Mouse (Mus musculus) cerebellum, adult 8-10 months (tissue): Measurements from ENCODE around the gene C1qb.

ENCODE experiments used
- DNase-seq: peaks from one replicate; pipeline ENCODE4 v3.0.0; 2022

Gene C1qb

DNA sequence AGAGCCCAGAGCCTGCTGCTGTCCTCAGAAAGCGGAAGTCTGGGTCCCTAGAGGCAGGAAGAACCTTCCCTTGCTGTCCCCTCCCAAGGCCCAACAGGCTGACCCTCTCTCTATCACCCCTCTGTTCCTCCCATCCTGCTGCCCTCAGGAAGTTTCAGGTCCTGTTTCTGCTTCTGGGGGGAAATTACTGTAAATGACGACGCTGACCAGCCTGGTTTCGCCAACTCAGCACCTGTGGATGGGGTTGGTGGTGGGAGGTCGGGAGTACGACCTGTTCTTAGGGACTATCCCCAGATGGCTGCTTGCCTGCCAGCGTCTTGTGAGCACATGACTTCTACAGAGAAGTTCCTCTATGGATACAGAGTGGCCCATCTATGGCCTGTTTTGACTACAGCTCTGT, at the start of gene C1qb:
TSS of gene C1qb (minus strand) at position 87 of the 400 bp plus-strand sequence.
- no peak for DNase-seq

DNA sequence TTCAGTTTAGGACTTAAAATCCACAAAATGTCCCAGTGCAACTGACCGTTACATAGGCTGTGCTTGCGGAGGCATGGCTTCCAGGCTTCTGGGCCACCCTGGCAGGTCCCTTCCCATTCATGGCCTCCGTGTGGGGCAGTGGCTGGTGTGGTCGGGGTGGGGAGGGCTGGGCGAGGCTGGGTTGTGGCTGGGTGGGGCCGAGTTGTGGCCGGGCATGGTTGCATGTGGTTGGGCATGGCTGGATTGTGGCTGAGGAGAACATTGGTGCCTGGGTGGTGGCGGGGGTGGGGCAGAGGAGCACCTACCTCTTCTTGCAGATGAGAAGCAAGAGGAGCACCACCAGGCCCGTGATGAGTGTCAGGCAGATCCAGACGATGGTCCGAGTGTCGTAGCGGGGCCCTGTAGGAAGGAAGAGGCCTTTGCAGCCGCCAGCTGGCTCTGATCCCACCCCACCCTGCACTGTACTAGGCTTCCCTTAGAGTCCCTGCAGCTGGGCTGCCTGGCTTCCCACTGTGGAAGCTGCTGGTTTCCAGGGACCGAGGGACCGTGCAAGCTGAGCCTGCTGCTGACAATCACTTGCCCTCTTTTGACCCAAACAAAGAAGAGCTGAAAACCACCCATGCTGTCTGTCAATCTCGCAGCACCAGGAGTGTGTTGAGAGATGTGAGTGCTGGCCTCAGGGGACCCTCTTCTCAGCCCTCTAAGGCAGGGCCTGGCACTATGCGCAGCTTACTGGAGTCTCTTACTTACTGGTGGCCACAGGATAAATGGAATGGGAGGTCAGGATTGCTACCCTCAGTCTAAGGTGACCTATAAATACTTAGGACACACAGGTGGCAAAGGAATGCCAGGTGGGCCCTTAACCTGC, 49.0 kb upstream of the C1qb start:
- peak; percentile 3 for DNase-seq

DNA sequence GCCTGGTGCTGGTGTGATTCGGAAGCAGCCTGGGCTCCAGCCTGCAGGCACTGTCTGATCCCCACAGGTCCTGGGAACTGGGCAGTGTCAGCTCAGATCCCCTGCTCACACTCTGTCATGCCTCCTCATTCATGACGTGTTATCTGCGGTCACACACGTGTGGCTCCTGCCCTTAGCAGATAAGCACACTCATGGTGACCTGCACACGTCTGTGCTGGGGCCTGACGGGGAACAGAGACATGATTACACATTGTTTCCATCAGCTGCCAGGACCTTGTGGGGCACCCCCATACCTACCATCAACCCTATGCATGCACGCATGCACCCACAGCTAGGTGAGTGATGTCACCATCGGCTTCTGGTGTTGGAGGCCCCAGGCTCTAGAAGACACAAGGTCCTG, 44.5 kb upstream of the C1qb start:
- DNase-seq: no peak

DNA sequence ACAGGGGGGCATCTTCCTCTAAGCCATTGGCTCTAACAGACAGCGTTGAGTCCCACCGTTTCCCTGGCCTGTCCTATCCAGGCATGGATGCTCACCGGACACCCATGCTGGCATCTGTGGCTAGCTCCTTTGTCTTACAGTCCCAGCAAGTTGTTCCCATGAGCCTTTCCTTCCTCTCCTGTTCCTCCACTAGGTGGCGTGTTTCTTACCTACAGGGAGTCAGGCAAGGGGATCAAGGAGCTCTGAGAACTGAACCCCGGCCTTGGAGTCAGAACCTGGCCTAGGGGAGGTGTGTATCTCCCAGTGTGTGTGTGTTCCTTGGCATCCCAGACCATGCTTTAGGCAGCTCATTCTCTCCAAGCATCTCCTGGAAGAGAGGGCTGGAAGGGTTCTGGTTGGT, 42.9 kb upstream of the C1qb start:
- DNase-seq: no peak

DNA sequence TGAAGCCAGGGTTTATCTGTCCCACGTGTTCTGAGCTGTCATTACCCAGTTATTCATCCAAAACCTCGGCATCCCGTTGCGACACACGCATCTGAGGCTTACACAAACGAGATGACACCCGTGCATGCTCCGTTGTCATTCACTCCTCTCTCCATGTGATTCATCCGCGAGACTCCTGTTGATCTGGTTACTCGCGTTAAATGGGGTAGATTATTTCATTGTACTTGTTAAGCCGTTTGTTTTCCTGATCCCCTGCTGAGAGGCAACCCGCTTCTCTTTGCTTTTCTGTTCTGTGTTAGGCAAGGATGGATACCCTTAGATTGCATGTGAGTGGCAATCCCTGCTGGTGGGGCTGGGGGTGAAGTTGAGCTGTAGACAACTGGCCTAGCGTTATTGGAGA, 39.8 kb upstream of the C1qb start:
- no peak for DNase-seq

DNA sequence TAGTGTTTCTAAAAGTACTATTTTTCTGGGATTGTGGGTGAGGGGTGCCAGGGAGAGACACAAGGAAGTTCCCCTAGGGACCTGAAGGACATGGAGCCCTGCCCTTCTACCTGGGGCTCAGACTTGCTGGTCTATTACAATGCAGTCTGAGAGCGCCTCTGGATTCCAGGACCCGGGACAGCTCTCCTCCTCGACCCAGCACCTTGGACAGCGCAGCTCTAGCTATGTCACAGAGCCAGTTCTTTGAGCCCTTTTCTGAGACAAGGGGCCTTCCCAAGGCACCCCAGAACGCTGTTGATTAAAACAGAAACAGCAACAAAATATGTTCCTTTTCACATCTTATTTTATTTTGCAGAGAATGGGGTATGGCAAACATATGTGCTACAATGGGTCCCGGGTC, 38.5 kb upstream of the C1qb start:
- no peak for DNase-seq

DNA sequence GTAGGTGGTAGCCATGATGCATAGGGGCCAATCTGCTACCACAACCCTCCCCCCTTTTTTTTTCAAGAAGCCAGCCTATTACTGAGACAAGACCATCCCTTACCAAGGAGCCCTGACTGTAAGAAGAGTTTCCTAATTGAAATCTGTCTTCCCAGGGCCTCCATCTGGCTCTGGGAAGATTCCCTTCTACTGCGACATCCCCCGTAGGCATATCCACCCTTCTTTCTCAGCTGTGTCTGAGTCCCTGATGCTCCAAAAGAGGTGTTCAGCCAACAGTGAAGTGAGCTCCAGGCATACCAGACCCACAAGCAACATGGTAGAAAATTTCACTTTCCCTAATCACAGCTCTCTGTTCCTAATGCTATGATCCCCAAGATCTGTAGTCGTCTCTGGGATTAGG, 33.5 kb upstream of the C1qb start:
- no peak for DNase-seq

DNA sequence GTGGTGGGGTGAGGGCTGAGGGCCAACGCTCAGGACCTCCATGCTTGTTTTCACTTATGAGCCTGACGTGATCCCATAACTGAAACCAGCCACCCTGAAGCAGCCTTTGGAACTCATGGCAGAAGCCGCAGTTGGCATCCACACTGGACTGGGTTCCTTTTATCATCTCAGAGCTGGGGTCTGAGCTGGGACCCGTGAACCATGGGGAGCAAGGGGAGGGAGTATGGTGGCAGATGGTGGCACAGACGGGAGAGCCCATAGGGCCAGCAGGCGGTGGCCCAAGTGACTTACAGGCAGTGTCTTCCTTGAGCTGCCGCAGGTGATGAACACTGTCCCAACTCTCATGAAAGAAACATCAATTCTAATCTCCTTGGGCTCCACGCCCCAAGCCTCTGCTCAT, 32.8 kb upstream of the C1qb start:
- DNase-seq: no peak

DNA sequence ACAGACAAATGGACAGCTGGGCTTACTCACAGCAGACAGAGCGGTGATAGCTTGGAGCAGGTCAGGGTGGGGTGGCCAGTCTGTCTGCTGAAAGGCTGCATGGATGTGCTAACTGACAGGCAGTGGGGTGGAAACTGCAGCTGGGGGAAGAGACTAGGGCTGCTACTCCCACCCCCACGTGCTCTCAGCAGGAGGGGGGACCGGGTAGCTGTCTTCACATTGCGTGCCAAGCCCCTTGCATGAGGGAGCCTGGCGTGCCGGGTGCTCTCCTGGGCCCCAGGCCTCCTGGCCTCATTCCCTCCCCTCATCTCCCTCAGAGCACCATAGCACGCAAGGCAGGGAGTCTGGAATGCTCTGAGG, 31.2 kb upstream of the C1qb start:
- DNase-seq: no peak

DNA sequence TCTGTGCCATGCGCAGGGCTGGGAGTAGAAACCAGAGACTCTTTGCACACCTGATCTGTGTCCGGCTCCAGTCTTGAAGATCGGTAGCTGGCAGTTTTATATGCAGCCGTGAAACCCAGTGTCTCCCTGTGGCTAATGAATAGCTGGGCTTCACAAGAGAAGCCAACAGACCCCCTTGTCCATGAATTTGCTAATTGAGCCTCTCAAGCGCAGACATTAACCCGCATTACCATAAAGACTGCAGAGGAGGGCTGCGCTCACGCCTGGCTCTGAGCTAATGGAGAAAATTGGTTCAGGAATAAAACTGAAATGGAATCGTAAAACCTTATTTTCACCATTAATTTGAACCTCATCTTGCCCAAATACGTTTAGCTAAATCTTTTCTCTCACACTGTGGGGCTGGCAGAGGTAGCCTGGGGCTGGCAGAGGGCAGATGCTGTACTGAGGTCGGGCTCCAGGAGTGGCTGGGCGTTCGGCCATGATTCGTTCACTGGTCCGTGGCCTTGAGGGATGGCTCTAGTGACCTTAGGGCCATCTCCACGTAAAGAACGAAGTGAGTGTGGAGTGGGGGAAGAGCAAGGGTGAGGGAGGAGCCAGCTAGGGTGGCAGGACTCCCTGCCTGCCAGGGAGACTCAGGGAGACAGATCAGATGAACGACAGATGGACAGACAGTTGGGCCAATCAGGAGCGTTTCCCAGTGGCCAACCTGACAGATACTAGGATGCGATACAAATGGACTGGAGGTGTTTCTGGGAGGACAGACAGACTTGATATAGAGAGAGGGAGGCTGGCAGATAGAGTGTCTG, 30.6 kb upstream of the C1qb start:
- DNase-seq: peak; percentile 38

DNA sequence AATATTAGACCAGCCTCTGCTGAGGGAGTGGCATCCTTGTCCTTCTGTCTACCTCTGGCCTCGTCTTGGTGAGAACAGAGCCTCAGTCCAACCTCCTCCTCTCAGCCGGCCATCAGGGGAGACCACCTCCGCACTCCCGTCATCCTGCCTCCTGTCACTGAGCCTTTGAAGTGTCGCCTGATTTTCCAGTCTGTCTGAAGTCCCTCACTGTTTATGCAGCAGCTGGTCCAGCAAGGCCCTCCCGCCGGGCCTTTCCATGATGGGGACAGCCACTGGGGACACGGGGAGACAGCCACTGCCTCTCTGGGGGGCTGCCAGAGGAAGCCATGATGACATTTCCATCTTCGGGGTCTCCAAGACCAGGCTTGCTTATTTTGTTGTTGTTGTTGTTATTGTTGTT, 26.9 kb upstream of the C1qb start:
- DNase-seq: no peak

DNA sequence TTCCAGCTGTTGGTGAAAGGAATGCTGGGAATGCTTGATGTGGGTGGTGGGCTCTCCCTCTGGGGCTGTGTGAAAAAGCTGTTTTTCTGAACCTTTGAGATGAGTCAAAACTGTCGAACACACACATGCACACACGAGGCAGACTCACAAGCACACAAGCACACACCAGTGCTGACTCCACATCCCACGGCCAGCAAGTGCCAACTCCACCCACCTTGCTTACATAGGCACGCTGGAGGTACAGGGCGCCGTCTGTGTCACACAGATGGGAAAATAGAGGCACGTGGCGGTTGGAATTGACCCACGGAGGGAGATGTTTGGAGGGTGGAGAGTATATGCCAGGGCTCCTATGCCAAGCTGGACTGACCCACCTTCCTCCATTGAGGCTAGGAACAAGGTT, 25.8 kb upstream of the C1qb start:
- DNase-seq: no peak

DNA sequence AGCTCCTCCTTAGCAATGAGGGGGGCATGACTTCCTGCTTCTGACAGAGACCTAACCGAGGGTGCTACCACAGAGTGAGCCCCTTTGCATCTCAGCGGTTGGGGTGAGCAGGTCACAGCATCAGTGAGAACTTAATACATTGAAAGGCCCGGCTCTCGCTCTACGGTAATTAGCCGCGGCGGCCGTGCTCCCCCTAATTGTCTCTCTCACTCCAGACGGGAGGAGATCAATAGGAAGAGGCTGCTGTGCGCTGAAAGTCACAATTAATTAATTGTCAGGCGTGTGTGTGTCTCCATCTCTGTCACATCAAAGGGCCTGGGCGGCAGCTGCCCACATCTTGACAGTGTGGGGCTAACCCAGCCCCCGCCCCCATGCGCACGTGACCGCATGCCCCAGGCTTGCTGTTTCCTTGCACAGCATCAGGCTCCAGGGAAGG, 25.2 kb upstream of the C1qb start:
- no peak for DNase-seq

DNA sequence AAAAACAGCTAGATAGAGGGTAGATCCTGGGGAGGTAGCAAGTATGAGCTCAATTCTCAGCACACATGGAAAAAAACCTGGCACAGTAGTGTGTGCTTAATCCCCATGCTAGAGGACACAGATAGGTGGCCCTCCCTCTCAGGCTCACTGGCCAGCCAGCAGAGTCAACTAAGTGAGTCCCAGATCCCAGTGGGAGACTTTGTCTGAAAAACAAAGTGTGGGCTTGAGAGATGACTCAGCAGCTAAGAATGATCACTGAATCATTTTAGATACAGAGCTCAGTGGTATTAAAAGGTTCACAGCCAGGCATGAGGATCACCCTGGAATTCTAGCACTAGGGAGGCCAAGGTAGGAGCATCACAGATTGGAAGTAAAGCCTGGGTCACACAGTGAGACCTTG, 21.8 kb upstream of the C1qb start:
- no peak for DNase-seq

DNA sequence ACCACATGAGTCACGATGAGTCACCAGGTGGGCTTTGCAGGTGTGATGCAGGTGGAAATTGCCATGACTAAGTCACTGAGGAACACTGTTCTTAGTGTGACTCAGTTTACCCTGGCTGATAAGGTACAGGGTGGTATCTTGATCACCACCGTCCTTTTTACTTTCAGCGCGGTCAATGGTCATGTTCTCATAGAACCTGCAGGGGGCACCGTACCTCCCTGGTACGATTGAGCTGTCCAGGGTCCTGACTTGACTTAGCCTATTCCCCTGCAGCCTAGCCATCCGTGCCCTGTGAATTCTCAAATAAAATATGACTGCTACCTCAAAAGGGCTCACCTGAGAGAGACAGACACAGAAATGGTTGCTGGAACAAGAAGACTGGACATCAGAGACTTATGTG, 21.0 kb upstream of the C1qb start:
- no peak for DNase-seq

DNA sequence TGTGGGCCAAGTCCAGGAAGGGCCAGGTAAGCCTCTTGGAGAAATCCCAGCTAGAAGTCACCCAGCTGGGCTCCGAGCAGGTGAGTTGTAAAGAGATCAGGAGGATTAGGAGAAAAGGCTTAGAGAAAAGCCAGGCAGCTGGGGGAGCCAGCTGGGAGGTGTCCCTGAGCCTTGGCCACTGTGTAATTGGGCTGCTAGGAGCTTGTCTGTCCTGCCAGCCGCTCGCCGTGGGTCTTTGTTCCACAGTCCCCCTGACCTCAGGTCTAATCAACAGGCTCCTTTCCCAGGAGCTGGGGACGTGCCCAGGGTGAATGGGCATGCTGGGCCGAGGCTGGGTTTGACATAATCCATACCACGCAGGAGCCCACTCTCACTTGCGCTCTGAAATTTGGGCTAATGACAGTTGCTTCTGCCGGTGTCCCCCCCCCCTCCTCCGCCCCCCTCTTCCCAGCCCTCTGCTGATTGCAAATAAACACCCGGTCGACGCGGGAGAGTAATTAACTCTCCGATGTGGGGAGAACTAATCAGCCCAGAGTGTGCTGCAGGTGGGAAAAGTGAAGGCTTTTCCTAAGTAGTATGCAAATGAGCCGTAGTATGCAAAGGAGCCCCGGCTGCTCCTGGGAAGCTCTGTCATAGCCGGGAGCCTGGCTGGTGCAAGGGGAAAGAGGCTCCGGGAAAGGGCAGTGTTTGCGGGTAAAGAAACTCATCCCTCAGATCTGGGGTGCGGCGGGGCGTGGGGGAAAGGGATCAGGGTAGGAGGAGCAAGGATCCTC, 19.0 kb upstream of the C1qb start:
- DNase-seq: no peak

DNA sequence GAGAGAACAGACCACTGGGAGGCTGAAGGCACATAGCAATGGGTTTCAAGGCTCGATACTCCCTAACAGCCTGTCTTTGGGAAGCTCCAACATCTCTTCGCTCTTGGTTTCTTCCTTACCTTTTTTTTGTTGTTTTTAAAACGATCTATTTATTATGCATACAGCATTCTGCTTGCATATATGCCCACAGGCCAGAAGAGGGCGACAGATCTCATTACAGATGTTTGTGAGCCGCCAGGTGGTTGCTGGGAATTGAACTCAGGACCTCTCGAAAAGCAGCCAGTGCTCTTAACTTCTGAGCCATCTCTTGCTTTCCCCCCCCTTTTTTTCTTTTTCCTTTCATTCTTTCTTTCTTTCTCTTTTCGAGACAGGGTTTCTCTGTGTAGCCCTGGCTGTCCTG, 13.2 kb upstream of the C1qb start:
- no peak for DNase-seq

DNA sequence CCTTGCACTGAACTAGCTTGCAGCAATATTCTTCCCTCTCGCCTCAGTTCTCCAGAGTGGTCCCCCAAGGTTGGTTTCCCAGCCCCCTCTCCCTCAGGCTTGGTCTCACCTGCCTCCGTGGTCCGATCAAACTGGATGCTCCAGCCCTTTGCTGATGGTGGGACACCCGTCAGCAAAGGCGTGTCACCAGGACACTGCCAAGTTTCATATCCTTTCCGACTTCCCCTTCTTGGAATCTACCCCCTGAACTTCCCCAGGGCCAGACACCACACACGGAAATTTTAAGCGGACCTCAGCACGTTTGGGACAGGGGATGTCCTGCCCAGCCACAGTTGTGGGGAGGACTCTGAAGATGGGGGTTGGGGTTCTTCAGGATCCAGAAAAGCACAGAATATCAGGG, 12.7 kb upstream of the C1qb start, which contains the start of gene C1qa:
TSS of gene C1qa (minus strand) at position 167 of the 400 bp plus-strand sequence.
- no peak for DNase-seq

DNA sequence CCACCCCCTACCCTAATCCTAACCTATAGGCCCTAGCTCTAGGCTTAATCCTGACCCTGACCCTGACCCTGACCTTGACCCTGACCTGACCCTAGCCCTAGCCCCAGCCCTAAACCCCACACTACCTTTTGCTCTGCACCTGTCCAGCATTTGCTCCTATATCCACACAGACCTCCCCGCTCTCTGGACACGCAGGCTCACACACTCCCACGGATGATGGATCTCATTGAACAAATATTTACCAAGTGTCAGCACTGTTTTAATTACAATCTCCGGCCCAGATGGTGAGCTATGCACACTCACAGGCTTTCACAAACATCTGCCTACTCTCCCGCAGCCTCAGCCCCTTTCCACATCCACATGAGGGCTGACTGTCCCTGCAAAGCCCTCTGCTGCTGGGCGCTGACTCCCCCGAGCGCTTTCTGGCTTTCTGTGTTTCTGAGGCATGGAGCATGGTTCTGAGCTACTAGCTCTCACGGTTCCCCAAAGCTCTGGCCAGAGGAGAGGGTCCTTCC, 12.2 kb upstream of the C1qb start:
- no peak for DNase-seq

DNA sequence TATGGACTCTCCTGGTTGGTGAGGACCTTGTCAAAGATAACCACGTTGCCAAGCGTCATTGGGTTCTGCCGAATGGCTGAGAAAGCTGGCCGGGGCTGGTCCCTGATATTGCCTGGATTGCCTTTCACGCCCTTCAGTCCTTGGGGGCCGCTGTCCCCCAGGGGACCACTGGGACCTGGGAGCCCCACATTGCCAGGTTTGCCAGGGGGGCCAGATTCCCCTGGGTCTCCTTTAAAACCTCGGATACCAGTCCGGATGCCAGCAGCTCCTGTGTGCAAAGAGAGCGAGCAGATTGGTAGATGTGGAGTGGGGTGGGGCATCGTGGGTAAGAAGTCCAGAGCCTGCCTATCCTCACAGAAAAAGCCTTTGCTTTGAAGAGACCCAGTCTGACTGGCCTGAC, 10.5 kb upstream of the C1qb start:
- no peak for DNase-seq

DNA sequence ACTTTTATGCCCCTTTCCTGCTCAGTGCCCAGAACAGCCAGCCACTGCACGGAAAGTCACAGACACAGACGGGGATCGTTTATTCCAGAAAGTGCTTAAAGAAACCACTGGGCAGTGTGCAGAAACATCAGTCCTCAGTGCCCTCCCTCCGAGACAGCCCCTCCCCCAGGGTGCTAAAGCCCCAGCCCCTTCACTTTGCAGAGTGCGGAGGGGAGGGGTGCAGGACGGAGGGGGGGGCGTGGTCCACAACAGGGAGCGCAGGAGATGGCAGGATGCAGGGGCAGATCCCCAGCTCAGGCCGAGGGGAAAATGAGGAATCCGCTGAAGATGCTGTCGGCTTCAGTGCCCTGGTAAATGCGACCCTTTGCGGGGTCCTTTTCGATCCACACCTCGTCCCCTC, 9.9 kb upstream of the C1qb start:
- no peak for DNase-seq

DNA sequence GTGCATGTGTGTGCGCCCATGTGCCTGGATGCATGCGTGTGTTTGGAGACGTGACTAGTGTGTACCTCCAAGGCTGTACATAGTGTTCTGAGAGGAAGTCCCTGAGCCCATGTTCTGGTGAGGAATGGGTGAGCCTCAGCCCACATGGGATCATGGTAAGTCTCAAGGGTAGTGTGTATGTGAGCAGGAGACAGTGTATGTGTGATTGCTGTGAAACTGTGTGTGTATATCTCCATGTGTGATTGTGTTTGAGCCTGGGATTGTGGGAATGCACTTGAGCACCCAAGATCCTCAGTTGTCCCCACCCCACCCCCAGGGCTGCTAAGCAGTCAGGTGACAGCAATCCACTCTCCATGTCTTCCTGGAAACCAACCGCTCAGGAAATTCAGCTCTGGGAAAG, 8.8 kb upstream of the C1qb start:
- no peak for DNase-seq
